Mouse (Mus musculus): ENCODE measurements around the gene Tab1. TPM values are rescaled to one million over a fixed set of nuclear protein-coding genes. Genes with fewer than 3 reads are reported as not detected.

Tab1 gene
- total RNA-seq, 2 experiments from 2014 or later, result 14.8 to 18.4 TPM

DNA sequence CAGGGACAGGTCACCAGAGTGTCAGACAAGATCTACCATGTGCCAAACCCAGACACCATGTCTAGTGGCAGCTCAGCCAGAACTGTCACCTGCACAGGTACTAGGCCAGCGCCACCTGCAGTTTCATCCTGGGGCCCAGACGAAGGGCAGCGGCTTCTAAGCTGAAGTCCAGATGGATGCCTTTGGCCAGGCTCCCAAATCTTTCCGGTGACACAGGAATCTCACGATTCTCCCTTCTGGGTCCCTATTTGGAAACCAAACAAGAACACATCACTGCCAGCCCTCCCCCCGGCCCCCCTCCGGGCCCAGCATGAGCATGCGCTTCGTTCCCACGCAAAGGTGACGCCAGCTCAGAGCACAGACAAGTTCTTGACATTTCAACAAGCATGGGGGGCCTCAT, 30.3 kb downstream of the Tab1 start:
- no peak for DNase-seq

DNA sequence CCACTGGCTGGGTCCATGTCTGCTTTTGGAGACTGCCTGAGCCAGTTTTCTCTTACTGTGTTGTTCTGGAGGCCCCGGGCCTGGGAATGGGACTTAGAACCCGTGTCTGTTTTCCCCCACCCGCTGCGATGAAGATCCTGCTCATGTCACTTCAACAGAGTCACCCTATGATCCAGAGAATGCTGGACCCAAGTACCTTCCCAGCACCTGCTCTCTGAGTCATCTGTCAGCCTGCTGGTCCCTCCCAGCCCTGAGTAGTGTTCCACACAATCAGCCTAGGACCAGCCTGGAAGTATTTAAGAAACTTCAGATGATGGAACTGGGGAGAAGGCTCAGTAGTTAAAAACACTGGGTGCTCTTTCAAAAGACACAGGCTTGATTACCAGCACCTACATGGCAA, 30.8 kb downstream of the Tab1 start:
- no peak for DNase-seq

DNA sequence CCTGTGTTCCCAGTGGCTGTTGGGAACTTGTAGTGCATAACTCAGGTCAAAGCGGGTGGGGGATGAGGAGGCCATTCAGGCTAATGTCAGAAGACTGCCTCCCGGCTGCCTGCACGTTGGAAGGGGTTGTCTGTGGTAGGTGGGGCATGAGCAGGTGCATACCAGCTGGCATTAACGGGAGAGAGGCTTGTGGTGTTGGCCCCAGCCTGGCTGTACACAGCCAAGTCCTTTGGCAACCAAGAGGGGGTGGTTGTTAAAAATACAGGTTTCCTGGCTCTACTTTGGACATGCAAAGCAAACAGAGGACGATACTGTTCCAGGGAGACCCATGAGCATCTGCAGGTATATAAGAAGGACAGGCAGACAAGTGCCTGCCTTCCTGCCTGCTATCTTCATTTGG, 32.5 kb downstream of the Tab1 start:
- no peak for DNase-seq

DNA sequence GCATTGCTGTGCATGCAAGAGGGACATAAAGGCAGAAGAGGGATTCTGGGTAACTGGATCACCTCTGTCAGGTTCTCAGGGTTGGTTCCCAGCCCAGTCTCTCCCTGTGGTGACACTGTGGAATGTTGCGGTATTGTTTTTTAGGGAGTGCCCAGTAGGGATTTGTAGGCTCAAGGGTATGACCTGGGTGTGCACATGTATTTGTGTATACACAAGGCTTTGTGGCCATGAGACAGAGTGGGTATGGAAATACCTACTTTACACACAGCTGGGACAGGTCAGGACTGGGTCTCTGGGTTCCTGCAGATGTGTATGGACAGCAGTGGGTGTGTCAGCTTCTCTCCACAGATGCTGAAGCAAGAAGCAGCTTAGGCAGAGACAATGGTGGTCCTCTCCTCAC, 36.6 kb downstream of the Tab1 start:
- DNase-seq, result no peak

DNA sequence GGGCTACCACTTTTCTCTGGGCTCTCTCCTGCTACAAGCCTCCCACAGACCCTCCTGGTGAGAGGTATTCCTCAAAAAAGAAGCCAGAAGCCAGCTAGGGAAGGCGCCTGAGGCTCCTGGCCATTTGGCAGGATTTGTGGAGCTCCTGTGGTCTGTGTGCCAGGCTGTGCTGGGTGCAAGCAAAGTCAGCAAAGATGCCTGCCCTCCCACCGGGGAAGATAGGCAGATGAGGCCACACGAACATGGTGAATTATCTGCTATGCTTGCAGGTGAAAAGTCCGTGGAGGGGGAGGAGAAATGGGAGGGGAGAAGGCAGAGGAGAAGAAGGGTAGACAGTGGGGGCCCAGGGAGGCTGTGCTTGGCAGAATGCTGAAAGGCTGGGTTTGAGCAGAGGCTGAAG, 37.4 kb downstream of the Tab1 start:
- DNase-seq, result no peak

DNA sequence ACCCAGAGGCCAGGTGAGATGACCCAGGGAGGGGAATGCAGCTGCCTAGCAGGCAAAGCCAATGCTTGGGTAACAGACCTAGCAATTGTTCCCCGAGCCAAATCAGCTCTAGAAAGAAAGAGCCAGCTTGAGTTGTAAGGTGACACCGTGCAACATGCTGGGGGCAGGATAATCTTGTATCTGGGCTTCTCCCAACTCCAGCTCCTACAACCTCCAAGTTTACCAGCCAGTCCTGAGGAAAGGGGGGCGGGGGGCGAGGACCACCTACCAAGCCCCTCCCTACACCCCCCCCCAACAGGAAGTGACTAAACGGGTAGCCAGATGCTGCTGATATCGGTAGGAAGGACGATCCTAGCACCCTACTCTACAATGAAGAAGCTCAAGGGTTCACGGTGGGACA, 38.4 kb downstream of the Tab1 start:
- no peak for DNase-seq

DNA sequence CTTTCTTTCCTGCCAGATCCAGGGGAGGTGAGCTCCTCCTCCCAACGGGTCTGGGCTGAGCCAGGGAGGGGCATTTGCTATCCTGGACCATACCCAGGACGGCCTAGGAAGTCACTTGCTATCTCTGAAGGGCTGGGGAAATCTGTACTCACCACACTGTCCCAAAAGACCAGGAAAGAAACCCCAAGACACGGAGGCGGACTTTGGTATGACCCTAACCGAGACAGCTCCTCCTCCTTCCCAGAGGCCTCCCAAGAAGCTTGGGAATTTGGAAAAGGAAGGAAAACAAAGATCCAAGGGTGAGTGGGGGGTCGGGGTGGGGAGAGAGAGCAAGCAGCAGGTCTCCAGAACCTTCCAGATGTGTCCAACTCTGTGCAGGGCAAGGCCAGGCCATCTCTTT, 38.9 kb downstream of the Tab1 start:
- no peak for DNase-seq

DNA sequence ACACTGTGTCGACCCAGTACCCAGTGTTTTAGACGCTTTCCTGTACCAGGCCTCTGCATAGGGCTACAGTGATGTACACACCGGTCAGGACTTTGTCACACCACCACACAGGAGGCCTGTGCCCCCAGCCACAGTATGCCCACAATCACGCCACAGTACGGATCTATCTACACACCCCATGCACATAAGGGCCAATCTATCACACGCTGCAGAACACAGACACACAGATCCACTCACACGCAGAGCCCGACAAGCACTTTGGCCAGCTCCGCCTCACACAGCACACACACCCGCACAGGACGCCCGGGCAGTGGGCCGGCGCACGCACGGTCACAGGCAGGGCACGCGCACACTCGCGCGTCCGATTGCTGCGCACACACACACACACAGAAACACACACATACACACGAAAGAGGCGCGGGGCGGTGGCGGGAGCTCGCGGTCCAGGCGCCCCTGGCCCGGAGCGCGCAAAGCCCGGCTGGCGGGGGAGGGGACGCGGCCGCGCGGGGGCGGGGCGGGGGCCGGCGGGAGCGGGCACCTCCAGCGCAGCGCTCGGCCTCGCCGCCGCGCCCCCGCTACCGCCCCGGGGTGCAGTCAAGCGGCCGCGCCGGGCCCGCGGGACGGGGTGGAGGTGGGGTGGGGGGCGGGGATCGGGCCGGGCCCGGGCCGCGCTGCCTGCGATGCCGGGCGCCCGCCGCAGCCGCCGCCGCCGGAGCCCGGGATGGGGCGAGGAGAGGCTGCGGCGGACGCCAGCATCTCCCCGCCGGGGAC, 40.3 kb downstream of the Tab1 start, which contains the start of gene Mgat3:
Gene Mgat3 (plus strand): TSS at position 721 of the 771 bp plus-strand sequence.
- DNase-seq, result no peak

DNA sequence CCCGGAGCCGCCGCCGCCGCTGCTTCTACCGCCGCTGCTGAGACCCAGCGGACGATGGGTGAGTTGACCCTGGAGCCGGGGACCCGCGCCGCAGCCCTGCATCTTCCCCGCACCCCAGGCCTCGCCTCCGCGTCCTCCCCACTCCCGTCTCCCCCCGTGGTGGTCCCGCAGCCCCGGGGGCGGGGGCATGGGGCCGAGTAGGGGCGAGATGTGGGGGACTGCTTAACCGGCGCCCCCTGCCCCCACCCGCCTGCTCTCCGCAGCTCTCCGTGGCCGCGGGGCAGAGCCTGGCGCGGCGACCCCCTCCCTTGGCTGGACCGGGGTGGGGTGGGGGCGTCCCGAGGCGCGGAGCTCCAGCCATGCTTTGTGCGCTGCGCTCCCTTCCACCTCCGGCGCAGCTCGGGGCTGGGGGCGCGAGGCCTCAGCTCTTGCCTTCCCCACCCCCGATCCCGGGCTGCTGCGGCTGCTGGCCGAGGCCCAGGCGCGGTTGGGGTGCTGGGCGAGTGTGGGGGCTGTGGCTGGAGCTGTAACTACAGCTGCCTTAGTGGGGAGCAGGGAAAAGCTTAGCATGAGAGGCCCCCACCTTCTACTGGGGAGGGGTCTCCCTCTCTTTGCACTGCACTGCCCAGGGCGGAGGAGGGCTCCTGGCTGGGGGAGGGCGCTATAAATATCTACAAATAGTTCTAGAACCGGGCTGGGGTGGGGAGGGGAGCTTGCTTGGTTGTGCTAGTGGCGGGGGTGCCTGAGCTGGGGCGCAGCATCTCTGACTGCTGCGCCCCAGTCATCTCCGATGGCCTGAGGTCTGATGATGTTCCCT, 41.1 kb downstream of the Tab1 start:
- no peak for DNase-seq

DNA sequence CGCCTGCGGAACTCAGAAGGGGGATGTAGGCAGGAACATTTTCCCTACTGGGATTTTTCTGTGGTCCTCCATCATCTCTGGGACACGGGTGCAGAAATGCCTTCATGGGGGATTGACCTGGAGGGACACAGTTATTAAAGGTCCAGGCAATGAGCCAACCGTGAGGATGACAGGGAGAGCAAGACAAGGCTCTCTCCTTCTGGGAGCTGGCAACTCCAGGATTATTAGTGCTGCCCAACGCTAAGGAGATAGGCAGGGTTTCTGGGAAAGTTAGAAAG, 41.6 kb downstream of the Tab1 start:
- no peak for DNase-seq

DNA sequence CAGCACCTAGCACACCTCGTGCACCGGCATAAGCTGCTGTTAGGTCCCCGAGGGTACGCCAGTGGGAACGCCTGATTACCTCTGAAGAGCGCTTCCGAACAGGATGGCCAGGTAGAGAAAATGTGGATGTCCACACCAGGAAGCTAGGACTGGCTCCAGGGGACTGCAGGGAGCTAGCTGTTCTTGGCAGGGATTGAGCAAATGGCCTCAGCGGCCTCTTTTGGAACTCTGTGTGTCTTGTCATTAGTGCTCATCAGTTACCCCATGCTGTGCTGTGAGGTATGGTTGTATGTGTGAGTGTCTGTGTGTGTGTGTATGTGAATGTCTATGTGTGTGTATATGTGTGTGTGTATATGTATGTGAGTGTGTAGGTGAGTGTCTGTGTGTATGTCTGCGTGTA, 42.4 kb downstream of the Tab1 start:
- DNase-seq, result no peak

DNA sequence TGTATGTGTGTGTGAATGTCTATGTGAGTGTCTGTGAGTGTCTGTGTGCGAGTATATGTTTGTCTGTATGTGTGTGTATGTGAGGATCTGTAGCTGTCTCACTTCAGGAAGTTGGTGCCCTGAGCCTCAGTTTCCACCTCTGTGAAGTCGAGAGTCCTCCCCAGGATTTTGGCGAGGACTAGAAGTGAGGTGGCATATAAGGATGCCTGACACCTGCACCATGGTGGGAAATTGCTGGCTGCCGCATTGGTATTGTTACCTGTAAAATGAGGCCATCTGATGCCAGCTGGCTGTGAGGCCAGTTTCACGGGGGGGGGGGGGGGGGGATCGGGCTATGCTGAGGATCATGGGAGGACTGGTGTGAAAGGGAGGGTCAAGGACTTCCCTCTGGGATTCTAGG, 42.8 kb downstream of the Tab1 start:
- no peak for DNase-seq

DNA sequence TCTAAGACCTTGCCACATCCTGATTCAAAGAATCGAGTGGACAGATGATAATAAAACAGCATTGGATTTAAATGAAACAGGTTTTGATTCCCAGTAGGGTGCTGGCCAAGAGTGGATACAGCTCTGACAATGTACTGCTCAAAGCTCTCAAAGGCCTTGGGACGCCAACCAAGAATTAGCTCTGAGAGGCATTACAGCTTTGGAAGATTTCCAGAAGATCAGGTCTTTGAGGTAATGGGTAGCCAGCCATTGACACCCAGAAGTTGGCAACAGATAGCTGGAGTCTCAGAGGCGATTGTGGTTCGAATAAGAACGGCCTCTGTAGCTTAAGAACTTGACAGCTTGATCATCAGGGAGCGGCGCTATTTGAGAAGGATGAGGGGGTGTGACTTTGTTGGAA, 48.6 kb downstream of the Tab1 start:
- DNase-seq, result no peak

DNA sequence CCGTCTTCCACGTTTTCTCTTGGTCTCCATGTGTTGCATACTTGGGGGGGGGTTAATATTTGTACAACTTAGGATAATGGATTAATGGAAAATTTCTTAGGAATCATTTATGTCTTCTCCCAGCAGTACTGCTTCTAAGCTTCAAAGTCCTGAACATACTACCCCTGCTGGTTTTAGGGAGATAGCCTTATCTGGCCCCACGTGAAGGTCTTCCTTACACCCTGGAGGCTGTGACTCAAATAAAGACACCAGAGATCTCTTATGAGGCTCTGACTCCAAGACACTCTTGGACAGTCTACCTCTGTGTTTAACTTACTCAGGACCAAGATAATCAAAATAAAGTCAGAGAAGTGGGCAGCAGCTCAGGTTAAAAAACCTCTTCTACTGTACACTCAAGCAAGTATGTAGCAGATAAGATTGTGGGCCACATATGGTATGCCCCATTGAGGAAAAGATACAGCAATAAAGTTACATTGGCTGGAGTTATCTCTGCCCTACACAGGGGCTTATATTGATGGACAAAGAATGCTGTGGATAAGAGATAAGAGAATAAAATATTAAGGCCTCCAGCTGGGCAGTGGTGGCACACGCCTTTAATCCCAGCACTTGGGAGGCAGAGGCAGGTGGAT, 49.3 kb downstream of the Tab1 start:
- no peak for DNase-seq

DNA sequence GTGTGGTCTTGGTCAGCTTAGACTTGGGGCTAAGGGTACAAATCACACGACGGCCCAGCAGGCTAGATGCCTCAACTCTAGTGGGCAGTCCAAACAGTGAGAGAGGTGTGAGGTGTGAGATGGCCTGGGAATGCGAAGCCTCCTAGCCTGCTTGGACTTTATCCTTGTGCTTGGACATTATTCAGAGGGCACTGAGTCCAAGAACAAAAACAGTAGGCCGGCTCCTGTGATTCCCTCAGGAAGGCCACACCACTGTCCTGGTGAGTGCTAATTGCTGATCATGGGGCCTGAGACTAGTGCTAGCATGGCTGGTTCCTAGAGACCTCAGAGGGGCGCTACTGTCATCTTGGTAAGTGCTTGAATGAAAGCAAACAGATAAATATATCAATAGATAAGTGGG, 56.0 kb downstream of the Tab1 start:
- DNase-seq, result no peak

DNA sequence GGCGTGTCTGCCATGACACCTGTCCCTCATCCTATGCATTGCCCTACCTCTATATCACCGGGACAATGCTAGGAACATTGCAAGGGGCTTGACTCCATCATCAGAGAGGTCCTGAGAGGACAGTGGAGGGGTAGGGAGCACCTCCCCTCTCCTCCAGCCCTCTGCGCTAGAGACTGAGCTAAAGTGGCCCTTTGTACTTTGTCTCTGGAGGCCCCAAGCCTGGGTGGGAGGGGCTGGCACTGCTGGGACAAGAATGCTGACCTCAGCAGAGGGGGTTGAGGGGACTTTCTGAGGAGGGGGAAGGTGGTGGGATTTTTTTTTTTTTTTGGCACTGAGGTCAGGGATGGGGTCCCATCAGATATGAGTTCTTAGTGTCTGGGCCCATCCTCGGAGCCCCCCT, 57.1 kb downstream of the Tab1 start:
- no peak for DNase-seq

DNA sequence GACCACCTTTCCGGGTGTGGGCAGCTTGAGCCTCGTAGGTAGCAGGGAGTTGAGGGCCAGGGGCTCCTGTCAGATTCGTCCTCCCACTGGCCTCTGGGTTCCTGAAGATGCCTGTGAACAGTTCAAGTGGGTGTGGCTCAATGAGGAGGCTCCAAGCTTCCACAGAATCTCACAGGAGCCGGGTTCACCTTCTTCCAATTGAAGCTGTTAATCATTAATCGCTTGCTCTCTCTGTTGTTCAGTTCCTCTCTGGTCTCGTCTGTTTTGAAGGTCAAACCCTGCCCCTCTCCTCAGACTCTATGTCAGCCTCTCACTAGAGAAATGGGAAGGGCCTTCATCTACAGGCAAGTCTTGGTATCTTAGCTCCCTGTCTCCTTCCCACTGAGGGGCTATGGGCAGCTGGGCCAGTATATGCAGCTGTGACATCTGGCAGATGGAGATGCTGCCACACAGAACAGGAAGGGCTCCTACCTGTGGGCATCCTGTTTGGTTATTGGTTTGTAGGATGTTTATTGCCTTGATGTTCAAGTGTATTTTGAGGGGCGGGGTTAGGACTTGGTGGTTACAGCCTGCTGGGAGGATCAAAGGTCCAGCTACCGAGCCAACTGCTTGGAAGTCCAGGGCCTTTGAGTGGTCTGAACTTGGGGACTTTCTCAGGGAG, 58.8 kb downstream of the Tab1 start:
- DNase-seq, result no peak

DNA sequence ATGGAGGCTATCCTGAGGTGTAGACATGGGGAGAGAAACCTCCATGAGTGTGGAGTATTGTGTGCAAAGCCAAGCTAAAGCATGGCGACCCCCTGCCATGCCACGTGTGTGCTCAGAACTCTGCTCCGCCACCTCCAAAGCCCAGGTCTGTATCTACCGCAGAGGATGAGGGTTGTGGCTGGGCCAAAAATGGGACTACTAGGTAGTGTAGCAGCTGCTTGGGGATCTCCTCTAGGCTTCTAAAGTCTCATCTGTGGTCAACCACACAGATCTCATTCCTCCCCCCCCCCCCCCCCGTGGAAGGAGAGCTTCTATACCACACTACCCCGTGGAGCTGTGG, 59.3 kb downstream of the Tab1 start:
- no peak for DNase-seq

DNA sequence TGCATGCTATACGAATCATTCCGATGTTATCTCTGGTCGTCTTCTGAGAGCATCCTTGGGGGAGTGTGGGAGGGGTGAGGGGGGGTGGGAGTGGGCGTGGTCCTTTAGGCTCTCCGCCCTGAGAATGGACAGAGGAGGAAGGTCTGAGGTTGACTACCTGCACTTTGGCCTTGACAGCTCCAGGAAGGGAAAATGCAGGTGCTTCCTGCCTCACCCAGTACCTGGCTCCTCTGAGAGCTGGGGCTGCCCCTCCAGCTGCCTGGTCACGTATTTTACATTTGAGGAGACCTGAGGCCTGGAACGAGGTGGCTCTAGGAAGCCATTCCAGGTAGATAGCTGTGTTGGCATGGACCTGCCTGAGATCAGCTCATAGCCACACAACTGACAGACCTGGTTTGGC, 59.9 kb downstream of the Tab1 start:
- DNase-seq, result no peak

DNA sequence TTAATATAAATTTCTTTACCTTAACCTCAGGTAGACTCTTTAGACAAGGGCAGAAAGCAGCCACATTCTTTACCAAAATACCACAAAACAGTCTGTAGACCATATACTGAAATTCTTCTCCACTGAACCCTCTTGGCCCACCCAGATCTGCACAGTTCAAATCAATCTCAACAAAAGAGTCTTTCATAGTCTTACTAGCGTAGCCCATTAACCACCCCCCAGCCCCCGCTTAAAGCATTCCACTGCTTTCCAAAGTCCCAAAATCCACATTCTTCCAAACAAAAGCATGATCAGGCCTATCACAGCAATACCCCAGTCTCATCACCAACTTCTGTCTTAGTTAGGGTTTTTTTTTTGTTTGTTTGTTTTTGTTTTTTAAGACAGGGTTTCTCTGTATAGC, 66.6 kb downstream of the Tab1 start:
- no peak for DNase-seq

DNA sequence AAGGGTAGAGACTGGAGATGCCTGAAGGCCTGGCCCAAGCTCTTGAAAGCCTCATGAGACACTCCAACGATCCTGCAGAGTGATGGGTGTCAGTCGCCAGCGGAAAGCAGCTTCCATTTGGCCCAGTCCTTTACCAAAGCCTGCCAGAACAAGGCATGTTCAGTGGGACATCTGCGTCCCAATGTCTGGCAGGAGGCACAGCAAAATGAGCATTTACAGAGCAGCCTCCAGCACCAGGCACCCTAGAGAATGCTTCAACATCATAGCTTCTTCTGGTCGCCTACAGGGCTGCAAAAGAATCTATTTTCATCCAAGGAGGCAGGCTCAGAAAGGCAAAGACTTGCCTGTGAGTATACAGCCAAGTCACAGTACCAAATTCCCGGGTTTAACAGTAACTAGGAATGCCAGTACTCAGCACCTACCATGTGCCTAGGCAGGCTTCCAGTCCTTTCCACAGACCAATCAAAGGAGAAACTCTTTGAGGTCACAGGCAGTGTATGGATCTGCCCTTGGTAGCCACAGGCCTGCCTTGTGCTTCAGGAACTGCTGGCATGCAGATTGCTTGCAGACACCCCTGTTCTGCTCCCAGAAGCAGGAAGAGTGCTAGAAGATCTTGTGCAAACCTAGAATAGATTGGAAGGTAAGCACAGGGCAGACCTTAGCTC, 69.3 kb downstream of the Tab1 start:
- DNase-seq, result peak; percentile 9 to 11

DNA sequence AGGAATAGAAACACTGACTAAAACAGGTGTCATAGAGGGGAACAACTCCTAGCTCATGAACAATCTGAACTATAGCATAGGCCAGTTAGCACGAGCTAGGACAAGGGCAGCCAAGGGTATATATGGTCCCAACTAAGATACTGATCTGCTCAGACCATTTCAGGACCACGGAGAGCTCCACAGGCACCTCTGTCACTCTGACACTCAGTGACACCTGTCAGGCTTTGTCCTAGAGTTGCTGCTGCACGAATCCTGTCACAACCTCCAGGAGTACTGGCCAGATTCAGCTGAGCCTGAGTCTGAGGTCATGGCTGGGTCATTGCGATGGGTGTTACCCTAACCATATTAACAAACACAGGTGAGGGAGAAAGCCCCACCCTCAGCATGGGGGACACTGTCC, 70.5 kb downstream of the Tab1 start:
- DNase-seq, result no peak
